Mouse (Mus musculus) macrophage (primary cell): ENCODE data around the gene Oit3. TPM values are rescaled to one million over a fixed set of nuclear protein-coding genes. Genes with fewer than 3 reads are reported as not detected.

ENCODE experiments used
- H3K27ac ChIP-seq: fragments of 350-480 bp; formaldehyde crosslinking; 2 replicates; pipeline ENCODE4 v1.9.0; 2021
- H3K36me3 ChIP-seq: fragments of 350-480 bp; formaldehyde crosslinking; 2 replicates; pipeline ENCODE4 v1.9.0; 2021; ENCODE audit errors: inconsistent target
- H3K4me3 ChIP-seq: fragments of 350-480 bp; formaldehyde crosslinking; 2 replicates; pipeline ENCODE4 v1.9.0; 2021; ENCODE audit errors: inconsistent target
- H3K79me2 ChIP-seq: fragments of 350-480 bp; formaldehyde crosslinking; 2 replicates; pipeline ENCODE4 v1.9.0; 2021; ENCODE audit errors: inconsistent target
- WGBS: methylation state at CpG from one replicate; pipeline ENCODE4 v1.1.7; 2026; ENCODE audit warnings: inconsistent platforms; ENCODE audit not compliant: missing documents; 5-methylcytosine and 5-hydroxymethylcytosine counted together
- polyA plus RNA-seq: library from polyadenylated mRNA; stranded (reverse); fragments of 250-400 nt; gene quantifications from 3 replicates; pipeline ENCODE4 v1.2.4, GENCODE M21; 2018; ENCODE audit warnings: inconsistent platforms
- total RNA-seq, 78 experiments: library from RNA; depleted of rRNA; stranded (reverse); fragments of 250-400 nt; gene quantifications; 1 replicate in 9 of 78; 2 replicates in 24 of 78; 3 replicates in 43 of 78; 4 replicates in 2 of 78; pipeline ENCODE4 v1.2.4; 2018; ENCODE audit warnings: inconsistent platforms in 56 of 78

Gene Oit3
- 1 to 10 TPM in 9 of 26 experiments, under 1 TPM in 14, not detected in 3; 0.25 to 8.2 (median 0.66) TPM for total RNA-seq (2018; cell fraction: chromatin; rRNA removed)
- total RNA-seq (2018; cell fraction: cytosol; rRNA removed) = 1 to 10 TPM; 1.3 to 5.0 (median 3.3) TPM
- 1 to 10 TPM in 20 of 26 experiments, under 1 TPM in 6; 0.51 to 4.3 (median 1.5) TPM for total RNA-seq (2018; cell fraction: nucleus; rRNA removed)
- polyA plus RNA-seq = 0.91 to 7.3 TPM (median 4.0 TPM) in 3 replicates

DNA sequence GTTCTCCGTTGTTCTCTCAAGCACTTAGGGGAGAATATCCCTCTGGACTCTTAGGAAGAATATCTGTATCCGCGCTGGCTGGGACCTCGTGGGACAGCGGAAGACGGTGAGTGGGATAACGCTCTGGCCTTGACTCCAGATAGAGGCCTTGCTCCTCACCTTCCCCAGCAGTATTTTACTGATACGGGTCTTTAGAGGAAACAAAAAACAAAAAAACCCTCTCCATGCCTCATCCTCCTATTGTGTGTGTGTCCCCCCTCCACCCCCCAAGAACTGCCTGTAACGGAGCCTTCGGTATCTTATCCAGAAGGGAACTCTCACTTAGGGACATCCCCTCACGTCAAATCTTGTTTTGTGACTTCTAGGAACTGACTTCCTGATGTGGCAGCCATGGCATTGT lies at the start of gene Oit3:
TSS of gene Oit3 (minus strand) at position 44 of the 400 bp plus-strand sequence.
- Histone ChIP-seq H3K27ac (no peak within 1 kb of the TSS), H3K36me3 (no peaks in the 10 kb centered on the region), H3K4me3 (no peak within 1 kb of the TSS), H3K79me2 (no peaks in the 10 kb centered on the region)
- 70% methylated on average over 11 of the region's 11 CpGs for WGBS

- 95% methylated on average over 8 of the region's 8 CpGs for WGBS
- Histone ChIP-seq H3K79me2 (no peaks in the 10 kb centered on the region), H3K36me3 (no peaks in the 10 kb centered on the region)
Observed at GRCm38 (mm10) chr10:59490920-59491319, 49.3 kb upstream of the Oit3 start.

DNA sequence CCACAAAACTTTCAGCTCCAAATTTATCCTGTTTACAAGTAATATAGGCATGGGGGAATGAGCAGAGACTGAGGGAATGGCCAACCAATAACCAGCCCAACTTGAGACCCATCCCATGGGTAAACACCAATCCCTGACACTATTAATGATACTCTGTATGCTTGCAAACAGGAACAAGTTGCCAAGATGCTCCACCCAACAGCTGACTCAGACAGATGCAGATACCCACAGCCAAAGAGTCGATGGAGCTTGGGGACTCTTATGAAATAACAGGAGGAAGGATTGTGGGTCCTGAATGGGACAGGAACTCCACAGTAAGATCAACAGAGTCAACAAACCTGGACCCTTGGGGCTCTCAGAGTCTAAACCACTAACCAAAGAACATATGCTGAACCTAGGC lies 47.8 kb upstream of the Oit3 start:
- 59% methylated on average over 1 of the region's 1 CpGs for WGBS

More at GRCm38 (mm10) chr10:59490920-59491319, 49.3 kb upstream of the Oit3 start:
- H3K4me3 ChIP-seq = no peak overlapping the region
- no peak overlapping the region for H3K27ac ChIP-seq

GRCm38 (mm10) chr10:59487351-59487750 lies 45.8 kb upstream of the Oit3 start:
- 97% methylated on average over 2 of the region's 2 CpGs for WGBS
- no peaks in the 10 kb centered on the region for H3K36me3 ChIP-seq
- no peaks in the 10 kb centered on the region for H3K79me2 ChIP-seq
- no peak overlapping the region for H3K4me3 ChIP-seq
- H3K27ac ChIP-seq = no peak overlapping the region

More for the DNA sequence above, 47.8 kb upstream of the Oit3 start:
- Histone ChIP-seq H3K27ac (no peak overlapping the region), H3K4me3 (no peak overlapping the region), H3K36me3 (no peaks in the 10 kb centered on the region), H3K79me2 (no peaks in the 10 kb centered on the region)

GRCm38 (mm10) chr10:59484318-59484717 lies 42.7 kb upstream of the Oit3 start:
- no peaks in the 10 kb centered on the region for H3K36me3 ChIP-seq
- 98% methylated on average over 6 of the region's 6 CpGs for WGBS

GRCm38 (mm10) chr10:59481381-59481780 lies 39.8 kb upstream of the Oit3 start:
- no peak overlapping the region for H3K27ac ChIP-seq

More at GRCm38 (mm10) chr10:59484318-59484717, 42.7 kb upstream of the Oit3 start:
- H3K27ac ChIP-seq = no peak overlapping the region
- H3K4me3 ChIP-seq = no peak overlapping the region
- H3K79me2 ChIP-seq = no peaks in the 10 kb centered on the region

DNA sequence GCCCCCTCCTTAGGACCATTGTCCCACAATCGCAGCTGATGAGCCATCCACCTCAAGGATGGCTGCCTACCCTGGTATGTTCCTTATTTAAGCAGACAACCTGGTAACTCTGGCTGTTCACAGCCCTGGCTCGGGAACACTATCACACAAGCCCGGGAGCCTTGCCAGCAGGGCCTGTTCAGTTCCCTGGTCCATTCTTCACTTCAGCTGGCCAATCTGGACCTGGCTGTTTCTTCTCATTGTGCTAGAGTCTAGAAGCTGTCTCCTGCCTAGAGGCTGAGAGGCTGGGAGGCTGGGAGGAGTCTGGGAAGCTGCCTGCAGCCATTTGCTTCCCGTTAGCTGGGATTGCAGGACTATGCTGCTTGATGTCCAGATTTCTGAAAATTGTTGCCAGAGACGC lies 28.9 kb upstream of the Oit3 start:
- H3K36me3 ChIP-seq = no peaks in the 10 kb centered on the region
- H3K27ac ChIP-seq = no peak overlapping the region
- 94% methylated on average over 5 of the region's 5 CpGs for WGBS
- no peaks in the 10 kb centered on the region for H3K79me2 ChIP-seq
- H3K4me3 ChIP-seq = no peak overlapping the region

More at GRCm38 (mm10) chr10:59481381-59481780, 39.8 kb upstream of the Oit3 start:
- Histone ChIP-seq H3K36me3 (no peaks in the 10 kb centered on the region), H3K79me2 (no peaks in the 10 kb centered on the region), H3K4me3 (no peak overlapping the region)
- WGBS = 97% methylated on average over 5 of the region's 5 CpGs

GRCm38 (mm10) chr10:59467297-59467696 lies 25.7 kb upstream of the Oit3 start:
- H3K36me3 ChIP-seq = no peaks in the 10 kb centered on the region
- no peak overlapping the region for H3K4me3 ChIP-seq
- WGBS = 95% methylated on average over 12 of the region's 12 CpGs
- H3K79me2 ChIP-seq = no peaks in the 10 kb centered on the region
- H3K27ac ChIP-seq = no peak overlapping the region

DNA sequence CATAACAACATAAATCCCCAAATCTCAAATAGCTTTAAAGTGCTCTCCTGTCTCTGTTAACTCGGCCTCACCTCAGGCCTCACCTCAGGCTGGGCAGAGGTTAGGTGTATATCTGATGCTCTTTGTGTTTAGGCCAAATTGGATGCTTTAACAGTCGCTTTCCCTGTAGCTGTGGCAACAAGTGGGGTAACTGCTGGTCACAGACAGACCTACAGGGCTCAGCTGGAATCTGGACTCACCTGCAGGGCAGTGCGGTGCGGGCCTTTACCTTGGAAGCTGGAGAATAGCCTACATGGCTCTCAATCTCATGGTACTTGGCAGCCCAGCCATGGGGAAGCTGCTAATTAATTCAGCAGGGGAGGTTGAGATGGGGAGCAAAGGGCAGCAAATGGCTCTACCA lies 25.0 kb upstream of the Oit3 start:
- 97% methylated on average over 4 of the region's 4 CpGs for WGBS
- no peak overlapping the region for H3K4me3 ChIP-seq
- no peaks in the 10 kb centered on the region for H3K36me3 ChIP-seq
- no peaks in the 10 kb centered on the region for H3K79me2 ChIP-seq
- no peak overlapping the region for H3K27ac ChIP-seq

GRCm38 (mm10) chr10:59465546-59465945 lies 24.0 kb upstream of the Oit3 start:
- Histone ChIP-seq H3K79me2 (no peaks in the 10 kb centered on the region), H3K27ac (no peak overlapping the region), H3K4me3 (no peak overlapping the region), H3K36me3 (no peaks in the 10 kb centered on the region)
- WGBS = 94% methylated on average over 3 of the region's 3 CpGs

DNA sequence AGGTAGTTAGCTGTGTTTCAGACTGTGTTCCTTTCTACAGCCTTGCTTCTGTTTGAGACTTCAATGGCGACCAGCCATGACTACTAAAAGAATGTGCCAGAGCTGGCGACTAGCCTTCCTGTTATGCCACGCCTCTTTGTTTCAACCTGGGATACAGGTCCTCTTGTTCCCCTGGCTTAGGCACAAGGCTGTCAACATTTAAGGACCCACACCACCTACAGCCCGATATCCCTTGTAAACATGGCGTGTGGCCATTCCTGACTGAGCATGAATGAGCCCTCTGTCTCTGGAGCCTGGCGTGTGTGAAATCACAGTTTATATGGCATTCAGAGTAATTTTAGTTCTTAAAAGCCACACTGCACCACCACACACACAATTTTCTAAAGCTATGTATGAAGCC lies 20.7 kb upstream of the Oit3 start:
- Histone ChIP-seq H3K27ac (no peak overlapping the region), H3K36me3 (no peaks in the 10 kb centered on the region), H3K4me3 (no peak overlapping the region), H3K79me2 (no peaks in the 10 kb centered on the region)
- WGBS = 99% methylated on average over 6 of the region's 6 CpGs

DNA sequence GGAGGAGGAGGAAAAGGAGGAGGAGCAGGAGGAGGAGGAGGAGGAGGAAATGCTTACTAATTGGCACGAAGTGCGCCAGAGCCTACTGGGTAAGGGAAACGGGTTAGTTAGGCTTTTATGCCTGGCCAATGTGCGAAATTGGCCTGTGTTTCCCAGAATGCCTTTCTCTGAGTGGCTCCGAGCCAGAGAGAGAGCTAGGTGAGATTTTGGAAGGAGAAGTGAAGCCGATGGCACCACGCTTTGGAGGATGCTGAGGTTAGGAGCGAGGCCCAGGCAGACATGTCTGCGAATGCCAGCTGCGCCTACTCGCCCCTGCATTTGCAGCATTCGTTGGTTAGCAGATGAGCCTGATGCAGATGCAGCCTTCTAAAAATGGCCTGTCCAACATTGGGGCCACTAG lies 18.2 kb upstream of the Oit3 start:
- Histone ChIP-seq H3K79me2 (no peaks in the 10 kb centered on the region), H3K36me3 (no peaks in the 10 kb centered on the region), H3K4me3 (no peak overlapping the region), H3K27ac (no peak overlapping the region)
- WGBS = 91% methylated on average over 12 of the region's 12 CpGs

- Histone ChIP-seq H3K79me2 (no peaks in the 10 kb centered on the region), H3K36me3 (no peaks in the 10 kb centered on the region), H3K27ac (no peak overlapping the region), H3K4me3 (no peak overlapping the region)
- WGBS = over 99% methylated on average over 15 of the region's 15 CpGs
Observed at GRCm38 (mm10) chr10:59454631-59455030, 13.1 kb upstream of the Oit3 start.

DNA sequence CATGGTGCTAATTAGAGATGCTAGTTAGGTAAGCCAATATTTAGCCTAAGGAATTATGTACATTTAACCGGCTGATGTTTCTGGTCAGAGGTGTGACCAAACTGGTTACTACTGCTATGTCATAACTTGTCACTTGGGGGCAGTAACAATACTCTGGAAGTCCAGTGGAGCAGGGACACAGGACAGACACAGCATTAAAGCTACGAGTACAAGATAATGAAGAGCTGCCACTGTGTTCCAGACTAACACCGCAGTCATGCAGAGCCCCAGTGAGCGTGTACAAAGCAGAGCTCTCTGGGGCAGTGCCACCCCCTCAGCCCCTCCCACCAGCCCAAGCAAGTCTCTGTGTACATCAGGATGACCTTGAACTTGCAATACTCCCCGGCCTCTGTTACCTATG lies 10.3 kb upstream of the Oit3 start:
- Histone ChIP-seq H3K36me3 (no peaks in the 10 kb centered on the region), H3K27ac (no peak overlapping the region), H3K4me3 (no peak overlapping the region), H3K79me2 (no peaks in the 10 kb centered on the region)
- 92% methylated on average over 5 of the region's 5 CpGs for WGBS

- no peaks in the 10 kb centered on the region for H3K36me3 ChIP-seq
- 94% methylated on average over 9 of the region's 9 CpGs for WGBS
- H3K27ac ChIP-seq = no peak overlapping the region
- no peak overlapping the region for H3K4me3 ChIP-seq
- H3K79me2 ChIP-seq = no peaks in the 10 kb centered on the region
Observed at GRCm38 (mm10) chr10:59447546-59447945, 6.0 kb upstream of the Oit3 start.

GRCm38 (mm10) chr10:59446911-59447437 lies 5.4 kb upstream of the Oit3 start:
- Histone ChIP-seq H3K27ac (no peak overlapping the region), H3K36me3 (no peaks in the 10 kb centered on the region), H3K4me3 (no peak overlapping the region), H3K79me2 (no peaks in the 10 kb centered on the region)
- WGBS = 85% methylated on average over 7 of the region's 10 CpGs
